Mouse (Mus musculus) brain, adult 10 weeks (tissue): ENCODE measurements around the gene Riok1. TPM values are rescaled to one million over a fixed set of nuclear protein-coding genes. Genes with fewer than 3 reads are reported as not detected.

Experiments used
- polyA plus RNA-seq: library from polyadenylated mRNA; stranded (reverse); fragments of 350-450 nt; fragmentation: Illumina TruSeq; extraction: RNeasy Lipid Tissue Mini Kit (QIAGEN cat#74804); gene quantifications from one replicate; pipeline ENCODE4 v1.2.3, GENCODE M21; 2015; ENCODE audit warnings: low read depth, low replicate concordance

The Riok1 gene
- 17.7 TPM for polyA plus RNA-seq

GRCm38 (mm10) chr13:38036343-38037043 is at the start of gene Riok1:
Riok1 (plus strand) TSS chr13:38036995.

GRCm38 (mm10) chr13:37993704-37994404 is 42.9 kb upstream of the Riok1 start, which contains the start of gene Ssr1:
Ssr1 (minus strand) TSS chr13:37994217.

GRCm38 (mm10) chr13:38037044-38037687 is 371 bp downstream of the Riok1 start, which contains the start of gene Cage1:
Cage1 (minus strand) TSS chr13:38037069.

Other genes starting within 250 kb of the Riok1 start
- 54.1 TPM for gene Ssr1, start 42.8 kb upstream of the Riok1 start, polyA plus RNA-seq
- 2.7 TPM for gene Cage1, start 74 bp downstream of the Riok1 start, polyA plus RNA-seq
- gene Dsp, start 114.3 kb downstream of the Riok1 start, polyA plus RNA-seq = 1.1 TPM
- 20.8 TPM for gene Snrnp48, start 167.9 kb downstream of the Riok1 start, polyA plus RNA-seq